Mouse (Mus musculus): ENCODE data around the gene Tbx4. TPM values are rescaled to one million over a fixed set of nuclear protein-coding genes. Genes with fewer than 3 reads are reported as not detected.

The Tbx4 gene
- polyA plus RNA-seq, 1 experiment from 2014 or later = 78.8 TPM

DNA sequence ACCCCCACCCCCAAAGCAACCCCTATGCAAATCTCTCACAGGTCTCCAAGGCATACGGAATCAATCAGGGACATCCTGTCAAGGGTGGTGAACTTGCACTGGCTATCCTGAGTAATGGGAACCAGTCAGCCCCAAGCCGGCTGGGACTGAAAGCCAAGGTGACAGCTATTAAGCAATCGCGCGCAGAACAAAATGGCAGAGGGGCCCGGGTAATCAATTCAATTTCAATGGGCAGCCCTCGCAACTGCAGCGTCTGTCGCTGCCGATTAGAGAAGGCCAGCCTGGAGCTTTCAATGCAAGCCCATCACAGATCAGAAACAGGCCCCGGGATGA, 31.7 kb downstream of the Tbx4 start:
- H3K36me3 ChIP-seq = peaks cover 11% of the 10 kb centered on the region; the same call in 1 of the 2 replicates
- H3K4me3 ChIP-seq = no peak overlapping the region
- H3K4me2 ChIP-seq = no peak overlapping the region
- H3K4me1 ChIP-seq = peaks cover 37% of the 10 kb centered on the region
- no peak overlapping the region for H3K9ac ChIP-seq
- 14% methylated on average over 11 of the region's 11 CpGs for WGBS
- H3K9me3 ChIP-seq = no peaks in the 10 kb centered on the region
- peak overlapping the region; percentile 3; the same call in 1 of the 2 replicates for H3K27ac ChIP-seq
- ATAC-seq (ENCODE audit: borderline replicate concordance, extremely low read depth, low FRiP score, low TSS enrichment) = no peak
- peaks cover 10% of the 10 kb centered on the region; the same call in 1 of the 2 replicates for H3K27me3 ChIP-seq

GRCm38 (mm10) chr11:85918388-85918940, 32.2 kb downstream of the Tbx4 start:
- H3K4me1 ChIP-seq = peaks cover 32% of the 10 kb centered on the region; the same call in 1 of the 2 replicates
- H3K4me2 ChIP-seq = no peak overlapping the region
- peaks cover 11% of the 10 kb centered on the region; the same call in 1 of the 2 replicates for H3K36me3 ChIP-seq
- no peaks in the 10 kb centered on the region for H3K9me3 ChIP-seq
- ATAC-seq (ENCODE audit: borderline replicate concordance, extremely low read depth, low FRiP score, low TSS enrichment) = no peak
- WGBS = 54% methylated on average over 10 of the region's 10 CpGs
- peak overlapping the region; percentile 3; the same call in 1 of the 2 replicates for H3K27ac ChIP-seq
- H3K4me3 ChIP-seq = no peak overlapping the region
- peaks cover 10% of the 10 kb centered on the region; the same call in 1 of the 2 replicates for H3K27me3 ChIP-seq
- H3K9ac ChIP-seq = no peak overlapping the region

GRCm38 (mm10) chr11:85925294-85925743, 39.1 kb downstream of the Tbx4 start:
- no peak overlapping the region for H3K27ac ChIP-seq
- H3K36me3 ChIP-seq = no peaks in the 10 kb centered on the region
- 10% methylated on average over 19 of the region's 19 CpGs for WGBS
- H3K4me2 ChIP-seq = peak overlapping the region; percentile 62
- H3K4me1 ChIP-seq = peaks cover 13% of the 10 kb centered on the region; the same call in 1 of the 2 replicates
- H3K4me3 ChIP-seq = peak overlapping the region; percentile 26
- no peak overlapping the region for H3K9ac ChIP-seq
- H3K9me3 ChIP-seq = no peaks in the 10 kb centered on the region
- no peak for ATAC-seq (ENCODE audit: borderline replicate concordance, extremely low read depth, low FRiP score, low TSS enrichment)
- peaks cover 24% of the 10 kb centered on the region for H3K27me3 ChIP-seq

DNA sequence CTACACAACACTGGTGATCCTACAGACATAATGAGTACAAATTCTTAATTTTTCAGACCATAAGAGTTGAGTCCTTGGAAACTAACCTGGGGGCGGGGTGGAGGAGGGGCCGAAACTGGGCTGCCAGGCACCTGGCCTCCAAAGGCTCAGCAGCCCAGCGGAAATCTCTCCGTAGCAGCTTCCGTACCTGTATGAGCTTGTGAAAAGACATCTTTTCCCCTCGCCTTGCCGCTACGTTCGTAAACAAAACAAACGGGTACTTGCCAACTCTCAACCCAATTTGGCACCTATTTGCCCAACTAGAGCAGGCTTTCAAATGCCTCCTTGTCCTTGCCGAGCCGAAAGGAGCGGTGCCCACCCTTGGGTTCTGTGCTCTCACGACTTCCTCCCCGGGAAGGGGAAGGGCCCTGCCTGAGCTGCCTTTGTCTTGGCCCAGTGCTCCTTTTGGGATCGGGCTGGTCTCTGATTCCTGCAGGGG, 40.1 kb downstream of the Tbx4 start:
- Histone ChIP-seq H3K9ac (no peak overlapping the region), H3K4me2 (peak overlapping the region; percentile 48), H3K4me3 (peak overlapping the region; percentile 22), H3K9me3 (no peaks in the 10 kb centered on the region), H3K27ac (no peak overlapping the region), H3K4me1 (peaks cover 13% of the 10 kb centered on the region; the same call in 1 of the 2 replicates), H3K27me3 (peaks cover 24% of the 10 kb centered on the region), H3K36me3 (no peaks in the 10 kb centered on the region)
- ATAC-seq (ENCODE audit: borderline replicate concordance, extremely low read depth, low FRiP score, low TSS enrichment) = no peak
- 21% methylated on average over 16 of the region's 16 CpGs for WGBS

DNA sequence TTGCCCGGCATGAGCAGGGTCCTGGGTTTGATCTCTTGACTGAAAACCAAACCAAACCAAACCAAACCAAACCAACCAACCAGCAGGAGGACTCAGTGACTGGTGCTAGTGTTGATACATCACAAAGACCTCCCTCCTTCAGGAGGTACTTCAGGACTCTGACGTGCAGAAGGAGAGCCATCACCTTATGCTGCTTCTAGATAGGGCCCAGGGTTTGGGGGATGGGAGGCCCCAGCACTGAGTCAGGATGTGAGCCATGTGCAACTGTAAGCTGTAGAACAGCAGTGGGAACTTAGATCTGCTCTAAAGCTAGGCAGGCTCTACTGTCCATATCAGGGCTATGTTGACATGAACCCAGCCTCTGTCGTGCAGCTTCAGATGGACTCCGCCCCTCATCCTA, 41.9 kb downstream of the Tbx4 start:
- WGBS = 65% methylated on average over 4 of the region's 4 CpGs
- Histone ChIP-seq H3K9ac (no peak overlapping the region), H3K36me3 (no peaks in the 10 kb centered on the region), H3K9me3 (no peaks in the 10 kb centered on the region), H3K4me1 (peaks cover 13% of the 10 kb centered on the region; the same call in 1 of the 2 replicates), H3K4me2 (no peak overlapping the region), H3K27ac (no peak overlapping the region), H3K27me3 (peaks cover 24% of the 10 kb centered on the region), H3K4me3 (no peak overlapping the region)
- ATAC-seq (ENCODE audit: borderline replicate concordance, extremely low read depth, low FRiP score, low TSS enrichment) = no peak

GRCm38 (mm10) chr11:85929651-85930050, 43.4 kb downstream of the Tbx4 start:
- Histone ChIP-seq H3K9me3 (no peaks in the 10 kb centered on the region), H3K27me3 (peaks cover 14% of the 10 kb centered on the region; the same call in 1 of the 2 replicates), H3K9ac (no peak overlapping the region), H3K36me3 (no peaks in the 10 kb centered on the region), H3K4me1 (peaks cover 13% of the 10 kb centered on the region; the same call in 1 of the 2 replicates), H3K4me3 (no peak overlapping the region), H3K27ac (no peak overlapping the region), H3K4me2 (no peak overlapping the region)
- WGBS = 78% methylated on average over 6 of the region's 6 CpGs
- ATAC-seq (ENCODE audit: borderline replicate concordance, extremely low read depth, low FRiP score, low TSS enrichment) = no peak

DNA sequence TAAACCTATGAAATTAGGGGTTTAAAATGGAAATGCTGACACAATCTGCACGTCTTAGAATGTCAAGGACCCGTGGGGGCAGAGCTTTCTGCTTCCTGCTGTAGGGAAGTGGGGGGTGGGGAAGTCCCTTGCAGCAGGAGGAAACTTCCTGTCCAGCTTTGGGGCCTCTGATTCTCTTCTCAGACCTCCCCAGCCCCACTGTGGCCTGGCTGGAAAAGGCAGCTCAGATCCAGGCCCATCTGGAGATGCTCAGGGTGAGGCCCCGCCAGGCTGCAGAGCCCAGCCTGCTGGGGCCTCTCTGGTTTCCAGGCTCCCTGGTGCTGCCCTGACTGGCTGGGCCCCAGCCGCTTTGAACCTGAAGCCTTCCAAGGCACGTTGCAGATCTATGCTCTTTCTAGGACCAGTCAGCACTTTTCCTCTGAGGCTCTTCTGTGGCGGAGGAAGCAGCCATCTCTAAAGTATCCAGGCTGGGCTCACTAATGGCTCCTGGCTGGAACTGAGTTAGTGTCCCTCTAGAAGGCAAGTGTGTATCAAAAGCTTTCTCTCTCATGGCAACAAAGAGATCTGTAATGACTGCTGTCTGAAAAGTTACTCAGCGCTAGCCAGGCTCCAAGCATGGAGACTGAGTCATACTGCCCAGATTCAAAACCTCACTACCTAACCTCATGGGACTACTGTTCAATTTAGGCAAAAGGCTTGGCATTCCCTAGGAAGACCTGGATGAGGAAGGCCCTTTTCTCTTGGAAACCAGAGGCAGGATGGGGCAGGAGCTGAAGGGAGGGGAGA, 55.8 kb downstream of the Tbx4 start:
- H3K4me3 ChIP-seq = no peak overlapping the region
- 0 out of 2 replicates have a peak, but pooled peaks have one; percentile 19 for ATAC-seq (ENCODE audit: borderline replicate concordance, extremely low read depth, low FRiP score, low TSS enrichment)
- 30% methylated on average over 7 of the region's 7 CpGs for WGBS
- no peaks in the 10 kb centered on the region for H3K9me3 ChIP-seq
- no peak overlapping the region for H3K4me2 ChIP-seq
- H3K36me3 ChIP-seq = no peaks in the 10 kb centered on the region
- no peaks in the 10 kb centered on the region for H3K27me3 ChIP-seq
- H3K27ac ChIP-seq = 0 out of 2 replicates have a peak overlapping the region, but pooled peaks have one; percentile 5
- H3K9ac ChIP-seq = no peak overlapping the region
- peaks cover 6% of the 10 kb centered on the region; the same call in 1 of the 2 replicates for H3K4me1 ChIP-seq

- Histone ChIP-seq H3K36me3 (no peaks in the 10 kb centered on the region), H3K4me1 (no peaks in the 10 kb centered on the region), H3K27me3 (no peaks in the 10 kb centered on the region), H3K4me2 (no peak overlapping the region), H3K9me3 (no peaks in the 10 kb centered on the region), H3K4me3 (no peak overlapping the region), H3K27ac (no peak overlapping the region), H3K9ac (no peak overlapping the region)
- ATAC-seq (ENCODE audit: borderline replicate concordance, extremely low read depth, low FRiP score, low TSS enrichment) = no peak
- 82% methylated on average over 10 of the region's 10 CpGs for WGBS
Observed at GRCm38 (mm10) chr11:85948765-85949164, 62.5 kb downstream of the Tbx4 start.

- H3K4me2 ChIP-seq = no peak overlapping the region
- no peaks in the 10 kb centered on the region for H3K27me3 ChIP-seq
- H3K9me3 ChIP-seq = no peaks in the 10 kb centered on the region
- H3K27ac ChIP-seq = no peak overlapping the region
- no peaks in the 10 kb centered on the region for H3K36me3 ChIP-seq
- WGBS = 80% methylated on average over 2 of the region's 2 CpGs
- H3K4me1 ChIP-seq = no peaks in the 10 kb centered on the region
- no peak overlapping the region for H3K4me3 ChIP-seq
- ATAC-seq (ENCODE audit: borderline replicate concordance, extremely low read depth, low FRiP score, low TSS enrichment) = no peak
- no peak overlapping the region for H3K9ac ChIP-seq
Observed at GRCm38 (mm10) chr11:85949749-85950148, 63.5 kb downstream of the Tbx4 start.

DNA sequence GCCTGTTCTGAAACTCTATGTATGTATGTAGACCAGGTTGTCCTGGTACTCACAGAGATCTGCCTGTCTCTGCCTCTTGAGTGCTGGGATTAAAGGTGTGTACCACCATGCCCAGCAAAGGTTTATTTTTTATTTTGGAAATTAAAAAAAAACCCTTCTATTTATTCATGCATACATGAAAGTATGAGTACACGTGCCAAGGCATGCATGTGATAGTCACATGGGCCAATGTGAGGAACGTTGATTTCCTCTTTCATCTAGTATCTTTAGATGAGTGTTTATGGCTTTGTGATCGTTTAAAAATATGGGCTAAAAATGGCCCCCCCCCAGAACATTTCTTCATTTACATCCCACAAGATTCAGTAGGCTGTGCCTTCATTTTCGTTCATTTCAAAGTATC, 66.3 kb downstream of the Tbx4 start:
- H3K9me3 ChIP-seq = no peaks in the 10 kb centered on the region
- ATAC-seq (ENCODE audit: borderline replicate concordance, extremely low read depth, low FRiP score, low TSS enrichment) = no peak
- no peak overlapping the region for H3K27ac ChIP-seq
- no peak overlapping the region for H3K4me3 ChIP-seq
- 73% methylated on average over 4 of the region's 4 CpGs for WGBS
- no peaks in the 10 kb centered on the region for H3K27me3 ChIP-seq
- H3K9ac ChIP-seq = no peak overlapping the region
- H3K4me1 ChIP-seq = peaks cover 17% of the 10 kb centered on the region
- H3K36me3 ChIP-seq = no peaks in the 10 kb centered on the region
- no peak overlapping the region for H3K4me2 ChIP-seq

GRCm38 (mm10) chr11:85955611-85956010, 69.4 kb downstream of the Tbx4 start:
- Histone ChIP-seq H3K36me3 (no peaks in the 10 kb centered on the region), H3K27me3 (no peaks in the 10 kb centered on the region), H3K4me1 (peaks cover 17% of the 10 kb centered on the region), H3K4me2 (peak overlapping the region; percentile 33), H3K9me3 (no peaks in the 10 kb centered on the region), H3K4me3 (no peak overlapping the region), H3K27ac (0 out of 2 replicates have a peak overlapping the region, but pooled peaks have one; percentile 2), H3K9ac (no peak overlapping the region)
- 10% methylated on average over 12 of the region's 12 CpGs for WGBS
- no peak for ATAC-seq (ENCODE audit: borderline replicate concordance, extremely low read depth, low FRiP score, low TSS enrichment)

DNA sequence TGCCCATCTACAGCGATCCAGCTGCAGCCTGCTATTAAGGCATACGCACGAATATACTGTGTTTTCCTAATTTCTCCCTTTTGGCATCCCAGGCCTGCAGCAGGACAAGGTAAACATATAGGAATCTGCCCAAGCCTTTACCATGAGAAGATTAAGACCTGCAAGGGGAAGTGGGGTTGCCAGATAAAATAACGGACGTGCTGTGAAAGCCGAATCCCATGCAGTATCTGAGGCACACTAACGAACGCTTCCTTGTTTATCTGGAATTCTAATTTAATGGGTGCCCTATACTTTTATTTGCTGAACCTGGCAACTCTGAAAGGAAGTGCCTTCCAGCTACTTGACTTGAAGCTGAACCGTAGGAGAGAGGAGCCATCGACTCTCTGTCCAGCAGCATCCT, 70.2 kb downstream of the Tbx4 start:
- H3K27ac ChIP-seq = no peak overlapping the region
- H3K4me3 ChIP-seq = no peak overlapping the region
- H3K27me3 ChIP-seq = no peaks in the 10 kb centered on the region
- 56% methylated on average over 10 of the region's 10 CpGs for WGBS
- no peaks in the 10 kb centered on the region for H3K9me3 ChIP-seq
- H3K36me3 ChIP-seq = no peaks in the 10 kb centered on the region
- no peak for ATAC-seq (ENCODE audit: borderline replicate concordance, extremely low read depth, low FRiP score, low TSS enrichment)
- no peak overlapping the region for H3K4me2 ChIP-seq
- peaks cover 23% of the 10 kb centered on the region for H3K4me1 ChIP-seq
- H3K9ac ChIP-seq = no peak overlapping the region

Data from lung, embryonic 15.5 days (tissue).